Mouse (Mus musculus) lung, adult 2 months (tissue): Measurements from ENCODE around the gene Psmd14.

ENCODE experiments used
- CTCF ChIP-seq: fragments of 200-500 bp; IDR thresholded peaks from 2 replicates; pipeline ENCODE4 v1.5.1; 2011; ENCODE audit warnings: mild to moderate bottlenecking, low read length, control low read depth; ENCODE audit not compliant: insufficient read depth
- POLR2A ChIP-seq: fragments of 200-500 bp; IDR thresholded peaks from 2 replicates; pipeline ENCODE4 v1.6.1; 2011; ENCODE audit warnings: low read depth, mild to moderate bottlenecking, control low read depth, low read length, borderline replicate concordance; ENCODE audit errors: extremely low read depth

GRCm38 (mm10) chr2:61810751-61811150 lies 99.3 kb downstream of the Psmd14 start:
- TF ChIP-seq CTCF (no peak), POLR2A (no peak)
